Mouse (Mus musculus): Measurements from ENCODE around the gene As3mt. TPM values are rescaled to one million over a fixed set of nuclear protein-coding genes. Genes with fewer than 3 reads are reported as not detected.
"Not testable (repeated sequence)": the region's sequence is repeated elsewhere in the genome, so short reads cannot be mapped to it uniquely, and the experiment has no call there.

As3mt gene
- total RNA-seq, 2 experiments from 2014 or later, result 68.1 to 80.9 TPM

DNA sequence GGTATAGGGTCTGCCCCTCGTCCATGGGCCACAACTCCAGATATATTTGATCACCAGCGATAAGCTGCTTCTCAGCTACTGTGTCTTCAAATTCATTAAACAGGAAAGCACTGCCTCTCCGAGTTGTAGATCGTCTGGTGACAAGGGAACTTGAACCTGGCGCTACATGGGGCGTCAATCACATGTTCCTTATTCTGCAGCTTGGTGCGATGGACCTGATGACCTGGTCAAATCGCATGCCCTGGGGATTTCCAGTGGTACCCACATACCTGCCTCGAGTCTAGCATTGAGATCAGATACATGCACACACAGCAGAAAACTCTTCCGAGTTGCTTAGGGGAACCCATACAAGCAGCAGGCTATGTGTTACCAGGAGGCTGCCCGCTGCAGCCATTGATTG lies 62.5 kb downstream of the As3mt start:
- DNase-seq, result no peak
- intact Hi-C loops (cut with DNase I; ENCODE audit: low total_unique reads), result no loop called here

DNA sequence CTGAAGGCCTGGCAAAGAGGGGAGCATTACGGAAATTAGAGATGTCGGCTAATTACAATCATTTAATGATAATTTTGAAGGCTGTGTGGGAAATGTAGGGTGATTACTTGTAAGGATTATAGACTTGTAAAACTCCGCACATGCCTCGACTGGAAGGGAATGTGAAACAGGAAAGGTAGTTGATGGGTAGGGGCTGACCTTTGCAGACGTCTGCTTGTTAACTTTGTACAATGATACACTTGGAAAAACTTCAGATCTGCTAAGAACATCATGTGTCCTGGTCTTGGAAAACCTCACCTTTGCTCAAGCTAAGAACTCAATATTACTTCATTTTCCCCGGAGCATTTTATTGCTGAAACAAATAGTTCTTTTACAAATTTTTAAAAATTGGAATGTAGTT lies 64.5 kb downstream of the As3mt start:
- intact Hi-C loops (cut with DNase I; ENCODE audit: low total_unique reads), result no loop called here
- DNase-seq, result no peak

DNA sequence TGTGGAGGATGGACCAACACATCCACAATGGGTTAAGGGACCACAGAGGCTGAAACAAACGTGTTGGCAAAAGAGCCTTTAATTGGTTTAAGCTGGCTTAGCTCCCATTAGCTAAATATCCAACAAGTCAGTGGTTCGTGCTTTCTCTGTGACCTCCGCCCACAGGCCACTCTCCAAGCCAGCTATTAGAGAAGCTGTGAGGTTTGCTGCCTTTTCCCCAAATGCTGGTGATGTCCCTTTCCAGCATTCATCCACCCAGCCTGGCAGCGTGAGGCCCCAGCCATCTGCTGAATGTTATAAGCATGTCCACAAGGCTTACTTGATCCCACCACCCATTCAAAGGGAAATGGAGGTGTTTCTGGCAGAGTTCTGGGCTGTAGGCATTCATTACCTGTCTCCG lies 69.1 kb downstream of the As3mt start:
- no peak for DNase-seq
- intact Hi-C loops (cut with DNase I; ENCODE audit: low total_unique reads), result no loop called here

DNA sequence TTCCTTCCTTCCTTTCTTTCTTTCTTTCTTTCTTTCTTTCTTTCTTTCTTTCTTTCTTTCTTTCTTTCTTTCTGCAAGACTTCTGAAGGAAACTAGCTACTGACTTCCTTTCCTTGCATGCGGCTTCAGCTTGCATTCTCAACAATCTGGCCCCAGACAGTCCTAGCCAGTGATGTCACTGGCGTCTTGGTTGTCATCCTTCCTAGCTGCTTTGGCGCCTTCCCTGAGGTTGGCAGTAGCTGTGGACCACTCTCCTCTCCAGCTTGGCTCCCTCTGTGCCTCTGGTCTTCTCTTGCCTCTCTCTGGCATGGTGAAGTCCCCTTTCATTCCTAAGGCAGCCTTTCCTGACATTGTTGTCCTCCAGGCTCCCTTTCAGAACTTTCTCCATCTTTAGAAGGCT lies 69.6 kb downstream of the As3mt start:
- intact Hi-C loops (cut with DNase I; ENCODE audit: low total_unique reads), result no loop called here
- DNase-seq, result no peak

DNA sequence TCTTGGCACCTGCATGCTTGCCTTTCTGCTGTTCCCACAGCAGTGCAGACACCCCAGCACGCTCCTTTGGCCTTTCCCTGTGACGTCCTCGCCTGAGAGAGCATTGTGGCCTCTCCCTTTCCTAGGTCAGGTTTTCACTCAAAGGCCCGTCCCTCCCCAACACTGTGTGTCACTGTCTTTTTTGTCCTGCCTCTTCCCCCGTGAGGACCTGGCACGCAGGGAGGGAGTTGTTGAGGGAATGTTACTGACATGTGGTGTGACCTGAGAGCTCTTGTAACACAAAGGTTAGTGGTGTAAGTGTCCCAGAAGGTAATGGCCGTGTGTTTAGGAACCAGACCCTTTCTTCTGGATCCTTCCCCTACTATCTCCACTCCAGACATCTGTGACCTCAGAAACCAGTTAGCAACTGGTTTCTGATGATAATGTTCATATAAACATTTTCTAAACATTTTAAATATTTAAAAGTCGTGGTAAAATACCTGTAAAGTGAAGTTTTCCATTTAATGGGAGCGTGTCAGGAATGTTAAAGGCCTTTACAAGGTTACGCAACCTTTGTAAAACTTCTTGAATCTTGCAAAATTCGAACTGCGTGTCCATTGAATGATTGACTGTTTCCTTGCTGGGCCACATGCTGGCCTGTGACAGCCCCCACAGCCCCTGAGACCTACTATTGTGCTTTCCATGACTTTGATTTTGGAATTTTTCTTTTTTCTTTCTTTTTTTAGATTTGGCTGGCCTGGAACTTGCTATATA lies 70.8 kb downstream of the As3mt start:
- intact Hi-C loops (cut with DNase I; ENCODE audit: low total_unique reads), result no loop called here
- DNase-seq, result no peak

DNA sequence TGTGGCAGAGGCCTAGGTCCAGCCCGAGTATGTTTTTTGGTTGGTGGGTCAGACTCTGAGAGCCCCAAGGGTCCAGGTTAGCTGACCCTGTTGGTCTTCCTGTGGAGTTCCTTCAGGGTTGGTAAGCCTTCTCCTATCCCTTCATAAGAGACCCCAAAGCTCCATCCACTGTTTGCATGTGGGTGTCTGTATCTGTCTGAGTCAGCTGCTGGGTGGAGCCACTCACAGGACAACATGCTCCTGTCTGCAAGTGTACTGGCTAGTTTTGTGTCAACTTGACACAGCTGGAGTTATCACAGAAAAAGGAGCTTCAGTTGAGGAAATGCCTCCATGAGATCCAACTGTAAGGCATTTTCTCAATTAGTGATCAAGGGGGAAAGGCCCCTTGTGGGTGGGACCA lies 71.9 kb downstream of the As3mt start:
- intact Hi-C loops (cut with DNase I; ENCODE audit: low total_unique reads); DNase-seq: not testable (repeated sequence)

DNA sequence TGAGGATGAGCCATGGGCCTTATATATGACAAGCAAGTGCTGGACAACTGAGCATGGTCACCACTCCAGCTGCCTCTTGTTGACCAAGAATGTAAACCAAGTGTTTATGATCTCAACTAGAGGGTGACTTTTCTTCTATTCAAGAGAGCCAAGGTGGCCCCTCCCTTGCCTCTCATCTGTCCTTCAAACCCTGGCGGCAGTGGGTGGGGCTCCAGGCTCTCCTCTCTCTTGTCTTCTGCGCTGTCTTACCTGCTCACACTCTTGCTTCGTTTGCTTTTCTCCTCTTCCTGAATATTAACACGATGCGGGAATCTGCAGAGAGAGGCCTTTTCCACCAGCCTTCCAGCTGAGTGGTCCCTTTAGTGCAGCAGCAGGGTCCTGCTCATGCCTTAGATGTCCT lies 76.8 kb downstream of the As3mt start:
- intact Hi-C loops (cut with DNase I; ENCODE audit: low total_unique reads), result no loop called here
- no peak for DNase-seq

DNA sequence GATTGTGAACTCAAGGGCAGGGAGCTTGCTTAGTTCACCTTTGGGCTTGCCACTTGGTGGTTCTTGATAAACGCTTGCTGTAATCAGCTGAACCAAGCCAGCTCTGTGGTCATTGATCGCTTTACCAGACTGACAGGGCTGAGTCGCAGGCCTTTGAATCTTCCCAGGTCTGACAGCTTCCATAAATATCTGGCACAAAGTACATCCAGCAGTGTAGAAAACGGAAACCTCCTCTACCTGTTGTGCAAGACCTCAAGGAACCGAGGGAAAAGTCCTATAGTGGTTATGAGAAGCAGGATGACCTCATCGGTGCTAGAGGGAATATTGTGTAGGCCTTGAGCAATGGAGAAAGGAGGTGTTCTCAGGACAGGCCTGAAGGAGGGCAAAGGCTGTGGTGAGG lies 77.2 kb downstream of the As3mt start:
- DNase-seq, result no peak
- intact Hi-C loops (cut with DNase I; ENCODE audit: low total_unique reads), result no loop called here

DNA sequence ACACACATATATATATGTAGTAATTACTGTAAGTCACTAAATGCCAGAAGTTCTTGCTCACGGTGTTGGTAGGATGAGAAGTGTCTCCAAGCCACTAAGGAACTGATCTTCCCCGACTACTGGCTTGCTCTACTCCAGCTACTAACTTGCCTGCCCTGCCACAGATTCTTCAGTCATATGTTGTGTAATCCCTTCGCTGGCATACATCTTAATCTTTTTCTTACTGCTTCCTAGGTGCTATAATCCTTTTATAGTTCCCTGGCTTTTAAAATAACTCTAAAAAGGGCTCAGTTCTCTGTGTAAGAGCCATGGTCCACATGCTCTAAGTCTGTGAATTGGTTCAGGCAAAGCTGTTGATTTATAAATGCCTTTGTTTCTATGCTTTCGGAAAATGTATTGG lies 78.4 kb downstream of the As3mt start:
- DNase-seq, result no peak
- intact Hi-C loops (cut with DNase I; ENCODE audit: low total_unique reads), result no loop called here

DNA sequence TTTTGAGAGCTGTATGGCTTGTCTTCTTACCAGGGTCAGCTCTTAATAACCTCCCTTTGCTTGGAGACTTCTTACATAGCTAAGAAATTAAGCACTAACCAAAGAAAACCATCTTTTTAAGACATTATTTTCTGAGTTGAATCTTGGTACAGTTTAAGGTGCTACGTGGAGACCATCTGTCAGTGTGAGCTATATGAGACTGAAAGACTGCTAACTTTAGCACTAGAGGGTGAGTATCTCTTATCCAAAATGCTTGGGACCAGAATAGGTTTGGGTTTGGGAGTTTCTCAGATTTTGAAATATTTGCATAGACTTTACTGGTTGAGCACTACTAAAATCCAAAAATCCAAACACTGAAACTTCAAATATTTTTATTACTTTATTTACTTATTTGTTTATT lies 82.5 kb downstream of the As3mt start:
- intact Hi-C loops (cut with DNase I; ENCODE audit: low total_unique reads), result no loop called here

More for the DNA sequence above, 82.5 kb downstream of the As3mt start:
- no peak for DNase-seq

Other genes starting within 250 kb of the As3mt start
- 10 to 100 TPM; 20.1 to 23.1 TPM for gene Trim8, start 205.8 kb upstream of the As3mt start, total RNA-seq (2021)
- 10 to 100 TPM; 47.1 to 56.5 TPM for gene Arl3, start 134.3 kb upstream of the As3mt start, total RNA-seq (2021)
- gene Sfxn2, start 134.1 kb upstream of the As3mt start, total RNA-seq (2021), result 1 to 10 TPM; 2.8 to 3.4 TPM
- 10 to 100 TPM; 30.4 to 38.5 TPM for gene Wbp1l, start 108.4 kb upstream of the As3mt start, total RNA-seq (2021)
- not detected for gene Cyp17a1, start 34.3 kb upstream of the As3mt start, total RNA-seq (2021)
- 10 to 100 TPM; 14.3 to 16.2 TPM for gene Borcs7, start 17.6 kb upstream of the As3mt start, total RNA-seq (2021)
- 1 to 10 TPM; 4.0 to 4.1 TPM for gene Cnnm2, start 54.1 kb downstream of the As3mt start, total RNA-seq (2021)

Data from gastrocnemius, postnatal 14 days (tissue).